Mouse (Mus musculus) megakaryocyte, embryonic 14.5 days (primary cell): ENCODE results near the gene Gm45521.

Experiments
- FLI1 ChIP-seq: IDR thresholded peaks from 2 replicates; pipeline ENCODE4 v1.6.1; 2012; ENCODE audit warnings: low read length, inconsistent platforms, mixed read lengths
- GATA1 ChIP-seq: IDR thresholded peaks from 3 replicates; pipeline ENCODE4 v1.6.1; 2012; ENCODE audit warnings: mixed read lengths, low read length, inconsistent platforms, borderline replicate concordance

GRCm38 (mm10) chr14:8007923-8008322, 50.8 kb downstream of the Gm45521 start:
- TF ChIP-seq GATA1: no peak
- TF ChIP-seq FLI1: no peak
